22 mouse cellular contexts compared by ENCODE assay signal in the genomic region with DNA sequence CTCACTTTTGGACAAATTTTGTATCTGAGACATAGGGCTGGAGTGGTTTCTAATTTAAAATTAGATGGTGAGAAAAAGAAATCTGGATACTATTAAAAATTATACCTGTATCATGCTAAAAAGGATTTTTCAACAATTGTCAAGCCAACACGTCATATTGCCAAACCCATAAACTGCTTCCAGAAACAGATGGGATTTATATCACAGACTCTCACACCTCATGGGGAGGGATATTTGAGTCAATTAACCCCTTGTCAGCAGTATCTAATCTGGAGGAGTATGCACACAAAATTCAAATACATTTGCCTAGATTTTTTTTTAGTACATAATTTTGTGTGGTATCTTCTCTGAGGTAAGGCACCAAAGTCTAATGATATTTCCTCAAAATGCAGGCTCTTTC.
DNase-seq lines count a peak whose midpoint lies in the region; ATAC-seq and TF ChIP-seq lines count a peak whose summit lies in the region.
"Had no signal": no experiment of that assay in that cellular context is flagged by ENCODE, and none has a peak within 500 bp of the region (broad histone marks: within the 10 kb centered on the region; RNA-seq: fewer than 3 reads in every experiment).

No protein-coding gene starts in this region.

- WGBS in forebrain, embryonic 13.5 days = 79% methylated on average over 1 of the region's 1 CpGs
- WGBS in forebrain, embryonic 11.5 days = 85% methylated on average over 1 of the region's 1 CpGs
- 66% methylated on average over 1 of the region's 1 CpGs for WGBS in forebrain, embryonic 15.5 days
- 73% methylated on average over 1 of the region's 1 CpGs for WGBS in forebrain, embryonic 12.5 days
- 67% methylated on average over 1 of the region's 1 CpGs for WGBS in forebrain, postnatal 0 days
- 85% methylated on average over 1 of the region's 1 CpGs for WGBS in heart, embryonic 11.5 days (ENCODE audit: insufficient replicate concordance)

- no peak overlapping the region for H3K4me2 ChIP-seq in forebrain, embryonic 13.5 days
- H3K4me2 ChIP-seq in forebrain, embryonic 11.5 days (ENCODE audit: low read depth, low read length, severe bottlenecking) = no peak overlapping the region
- H3K4me2 ChIP-seq in forebrain, embryonic 15.5 days (replicated peaks) = no peak overlapping the region
- no peak overlapping the region for H3K4me2 ChIP-seq in forebrain, embryonic 12.5 days
- H3K4me2 ChIP-seq in forebrain, postnatal 0 days (ENCODE audit: low read depth) = no peak overlapping the region
- H3K4me2 ChIP-seq in heart, embryonic 11.5 days = no peak overlapping the region
- H3K4me2 ChIP-seq: embryonic facial prominence, embryonic 12.5 days had no signal

- TF ChIP-seq CTCF in forebrain, postnatal 0 days (IDR thresholded peaks at IDR 0.05; ENCODE audit: low read depth) = no peak

- H3K4me1 ChIP-seq in forebrain, embryonic 13.5 days = no peaks in the 10 kb centered on the region
- no peaks in the 10 kb centered on the region for H3K4me1 ChIP-seq in forebrain, embryonic 11.5 days (replicated peaks; ENCODE audit: control insufficient read depth, insufficient read depth, low read length)
- H3K4me1 ChIP-seq in forebrain, embryonic 15.5 days = 0 out of 2 replicates have a peak, but pooled peaks cover 2% of the 10 kb centered on the region
- no peaks in the 10 kb centered on the region for H3K4me1 ChIP-seq in forebrain, embryonic 12.5 days
- H3K4me1 ChIP-seq in forebrain, postnatal 0 days (ENCODE audit: insufficient read depth) = no peaks in the 10 kb centered on the region
- H3K4me1 ChIP-seq in heart, embryonic 11.5 days (ENCODE audit: control insufficient read depth, insufficient read depth, low read length) = no peaks in the 10 kb centered on the region
- H3K4me1 ChIP-seq: embryonic facial prominence, embryonic 10.5 days; embryonic facial prominence, embryonic 12.5 days had no signal

- no peak for DNase-seq in forebrain, embryonic 11.5 days (ENCODE audit: low spot score)
- peak; percentile 40 for DNase-seq in brain, embryonic 18.5 days (ENCODE audit: low read depth, low spot score)
- peak; percentile 26 for DNase-seq in forebrain, postnatal 0 days
- DNase-seq in adrenal gland, adult 8-10 months = no peak
- DNase-seq: adrenal gland, postnatal 10 days; adrenal gland, postnatal 25 days; B cell, adult 2 months; cerebellum, adult 11-12 months; cerebellum, adult 9-10 months; cerebellum, postnatal 10 days; cerebellum, postnatal 25 days had no signal

- H3K9ac ChIP-seq in forebrain, embryonic 13.5 days = no peak overlapping the region
- H3K9ac ChIP-seq in forebrain, embryonic 11.5 days (ENCODE audit: low read length) = no peak overlapping the region
- no peak overlapping the region for H3K9ac ChIP-seq in forebrain, embryonic 15.5 days (replicated peaks)
- H3K9ac ChIP-seq in forebrain, embryonic 12.5 days = no peak overlapping the region
- no peak overlapping the region for H3K9ac ChIP-seq in forebrain, postnatal 0 days
- H3K9ac ChIP-seq in heart, embryonic 11.5 days (ENCODE audit: low read depth, low read length) = no peak overlapping the region
- H3K9ac ChIP-seq: embryonic facial prominence, embryonic 12.5 days had no signal

- H3K27me3 ChIP-seq in forebrain, embryonic 13.5 days = no peaks in the 10 kb centered on the region
- no peaks in the 10 kb centered on the region for H3K27me3 ChIP-seq in forebrain, embryonic 11.5 days (ENCODE audit: control insufficient read depth, insufficient read depth, low read length)
- H3K27me3 ChIP-seq in forebrain, embryonic 15.5 days = no peaks in the 10 kb centered on the region
- no peaks in the 10 kb centered on the region for H3K27me3 ChIP-seq in forebrain, embryonic 12.5 days
- H3K27me3 ChIP-seq in forebrain, postnatal 0 days (ENCODE audit: insufficient read depth, low read length) = no peaks in the 10 kb centered on the region
- no peaks in the 10 kb centered on the region for H3K27me3 ChIP-seq in heart, embryonic 11.5 days (ENCODE audit: control insufficient read depth, insufficient read depth, low read length)
- H3K27me3 ChIP-seq: CH12.LX; embryonic facial prominence, embryonic 12.5 days had no signal

- no peak overlapping the region for H3K27ac ChIP-seq in forebrain, embryonic 13.5 days
- H3K27ac ChIP-seq in forebrain, embryonic 11.5 days (ENCODE audit: low read depth, low read length) = no peak overlapping the region
- peak overlapping the region; percentile 56 for H3K27ac ChIP-seq in forebrain, embryonic 15.5 days (replicated peaks)
- H3K27ac ChIP-seq in forebrain, embryonic 12.5 days = no peak overlapping the region
- H3K27ac ChIP-seq in forebrain, postnatal 0 days (ENCODE audit: low read depth, low read length) = no peak overlapping the region
- no peak overlapping the region for H3K27ac ChIP-seq in heart, embryonic 11.5 days (ENCODE audit: low read depth, low read length)
- H3K27ac ChIP-seq: embryonic facial prominence, embryonic 10.5 days; embryonic facial prominence, embryonic 12.5 days had no signal

- ATAC-seq in forebrain, embryonic 13.5 days = peak; percentile 68; the same call in 1 of the 2 replicates
- ATAC-seq in forebrain, embryonic 11.5 days (replicated peaks; ENCODE audit: low FRiP score) = no peak
- ATAC-seq in forebrain, embryonic 15.5 days (replicated peaks) = peak; percentile 68
- ATAC-seq in forebrain, embryonic 12.5 days (ENCODE audit: low FRiP score) = no peak
- ATAC-seq in forebrain, postnatal 0 days = no peak
- no peak for ATAC-seq in heart, embryonic 11.5 days (replicated peaks; ENCODE audit: insufficient number of reproducible peaks, low FRiP score, low TSS enrichment)
- ATAC-seq: activated CD4-positive, CD25-positive, alpha-beta regulatory T cell, adult 4 months; CD4-positive, CD25-positive, alpha-beta regulatory T cell, adult 4 months; Patski had no signal

- H3K36me3 ChIP-seq in forebrain, embryonic 13.5 days (ENCODE audit: poor library complexity, severe bottlenecking) = no peaks in the 10 kb centered on the region
- H3K36me3 ChIP-seq in forebrain, embryonic 11.5 days (ENCODE audit: control insufficient read depth, insufficient read depth, low read length) = no peaks in the 10 kb centered on the region
- no peaks in the 10 kb centered on the region for H3K36me3 ChIP-seq in forebrain, embryonic 15.5 days
- H3K36me3 ChIP-seq in forebrain, embryonic 12.5 days (replicated peaks) = no peaks in the 10 kb centered on the region
- H3K36me3 ChIP-seq in forebrain, postnatal 0 days (ENCODE audit: insufficient read depth) = no peaks in the 10 kb centered on the region
- H3K36me3 ChIP-seq in heart, embryonic 11.5 days (ENCODE audit: control insufficient read depth, insufficient read depth, low read length) = no peaks in the 10 kb centered on the region
- H3K36me3 ChIP-seq: embryonic facial prominence, embryonic 10.5 days; embryonic facial prominence, embryonic 12.5 days; G1E had no signal

- no peaks in the 10 kb centered on the region for H3K9me3 ChIP-seq in forebrain, embryonic 13.5 days (replicated peaks)
- no peaks in the 10 kb centered on the region for H3K9me3 ChIP-seq in forebrain, embryonic 11.5 days (ENCODE audit: control insufficient read depth, low read length)
- no peaks in the 10 kb centered on the region for H3K9me3 ChIP-seq in forebrain, embryonic 15.5 days
- no peaks in the 10 kb centered on the region for H3K9me3 ChIP-seq in forebrain, embryonic 12.5 days
- no peaks in the 10 kb centered on the region for H3K9me3 ChIP-seq in forebrain, postnatal 0 days (ENCODE audit: low read length)
- H3K9me3 ChIP-seq in heart, embryonic 11.5 days (replicated peaks; ENCODE audit: control insufficient read depth, low read length) = no peaks in the 10 kb centered on the region
- H3K9me3 ChIP-seq: embryonic facial prominence, embryonic 10.5 days; embryonic facial prominence, embryonic 12.5 days; G1E had no signal

- H3K4me3 ChIP-seq in forebrain, embryonic 13.5 days = no peak overlapping the region
- no peak overlapping the region for H3K4me3 ChIP-seq in forebrain, embryonic 11.5 days (ENCODE audit: low read depth, low read length)
- no peak overlapping the region for H3K4me3 ChIP-seq in forebrain, embryonic 15.5 days
- no peak overlapping the region for H3K4me3 ChIP-seq in forebrain, embryonic 12.5 days (replicated peaks)
- no peak overlapping the region for H3K4me3 ChIP-seq in forebrain, postnatal 0 days (ENCODE audit: low read depth, low read length)
- H3K4me3 ChIP-seq in heart, embryonic 11.5 days (ENCODE audit: low read depth, low read length) = no peak overlapping the region
- H3K4me3 ChIP-seq: embryonic facial prominence, embryonic 10.5 days; embryonic facial prominence, embryonic 12.5 days had no signal

Comparison
In these comparisons a context has a peak if more than half of its experiments do, and no peak if none do; other contexts are left out.
1. ATAC-seq: peak in forebrain, embryonic 13.5 days (single experiment) and forebrain, embryonic 15.5 days (single experiment); none in forebrain, embryonic 11.5 days (single experiment), forebrain, embryonic 12.5 days (single experiment), forebrain, postnatal 0 days (single experiment) and heart, embryonic 11.5 days (single experiment).
2. DNase-seq: peak in brain, embryonic 18.5 days (single experiment) and forebrain, postnatal 0 days (single experiment); none in forebrain, embryonic 11.5 days (single experiment) and adrenal gland, adult 8-10 months (single experiment).